Mouse (Mus musculus) kidney, adult 8-10 months (tissue): ENCODE results near the gene Mvk.

ENCODE experiments used
- DNase-seq, 2 experiments: peaks; one replicate each; pipeline ENCODE4 v3.0.0; 2022

The Mvk gene

DNA sequence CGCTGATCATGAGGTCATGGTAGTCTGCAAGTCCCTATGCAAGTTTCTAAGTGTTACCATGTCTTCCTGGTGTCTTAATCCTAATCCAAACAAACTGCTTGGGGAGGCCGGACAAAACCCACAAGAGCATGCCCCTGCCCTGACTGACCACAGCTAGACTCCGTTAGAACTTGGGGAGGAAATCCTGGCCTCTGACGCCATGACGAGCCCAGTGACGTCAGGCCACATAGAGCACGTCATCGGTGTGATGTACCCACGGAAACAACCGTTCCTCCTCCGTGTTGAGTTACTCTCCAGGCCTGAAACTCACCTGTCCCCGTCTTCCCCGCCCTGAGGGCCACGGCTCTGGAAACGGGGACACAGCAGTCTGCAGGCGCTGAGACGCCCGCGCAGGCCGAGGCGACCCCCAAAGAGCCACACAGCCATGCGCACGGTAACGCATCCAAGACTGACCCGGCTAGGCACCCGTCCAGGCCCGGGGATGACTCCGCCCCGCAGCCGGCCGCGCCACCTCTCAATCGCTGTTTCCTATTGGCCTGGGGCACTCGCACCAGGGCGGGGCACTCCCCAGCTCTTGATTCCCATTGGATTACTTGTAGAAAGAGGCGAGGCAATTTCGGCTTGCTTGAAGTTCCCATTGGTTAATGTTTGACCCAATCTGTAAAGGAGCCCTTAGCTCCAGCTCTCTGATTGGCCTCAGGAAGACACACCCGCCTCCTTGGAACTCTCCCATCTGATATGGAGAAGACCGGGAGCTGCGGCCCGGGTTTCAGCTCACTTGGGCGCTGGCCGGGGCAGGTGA is at the start of gene Mvk, which contains the start of gene Mmab:
Gene Mvk (plus strand): TSS at position 704 of the 802 bp plus-strand sequence.
Gene Mmab (minus strand): TSS at position 495 of the 802 bp plus-strand sequence.
- peak; percentile 98 to 99 for DNase-seq

DNA sequence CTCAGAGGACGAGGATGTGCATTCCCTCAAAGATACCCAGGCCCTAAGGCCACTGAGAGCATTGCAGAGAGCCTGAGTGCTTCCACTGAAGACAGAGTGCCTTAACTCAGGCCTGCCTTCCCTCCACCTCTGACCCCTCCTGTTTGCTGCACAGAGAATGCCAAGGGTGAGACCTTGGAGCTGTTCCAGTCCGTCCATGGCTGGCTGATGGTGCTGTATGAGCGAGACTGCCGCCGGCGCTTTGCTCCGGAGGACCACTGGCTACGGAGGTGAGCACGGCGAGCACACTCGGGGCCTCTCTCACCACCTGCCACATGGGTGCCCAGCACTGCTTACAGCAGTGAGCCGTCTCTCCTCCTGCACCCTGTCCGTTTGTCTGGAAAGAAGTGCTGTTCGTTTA is 37.5 kb upstream of the Mvk start:
- DNase-seq = no peak

DNA sequence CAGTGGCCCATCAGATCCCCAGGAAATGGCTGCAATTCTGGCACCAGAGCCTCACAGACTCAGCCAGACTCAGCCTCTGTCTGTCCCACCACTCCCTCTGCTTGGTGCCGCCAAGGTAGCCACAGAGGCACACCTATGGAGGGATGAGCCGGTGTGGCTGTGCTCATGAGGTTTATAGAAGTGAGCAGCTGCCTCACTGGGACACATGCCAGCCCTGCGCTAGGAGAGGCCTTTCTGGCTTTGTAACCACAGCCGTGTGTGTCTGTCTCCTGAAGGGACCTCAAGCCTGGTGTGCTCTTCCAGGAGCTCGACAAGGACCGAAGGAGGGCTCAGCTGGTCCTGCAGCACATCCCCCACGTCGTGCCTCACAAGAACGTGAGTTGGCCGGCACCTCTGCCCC is 36.8 kb upstream of the Mvk start:
- no peak for DNase-seq

GRCm38 (mm10) chr5:114407810-114408209 is 36.3 kb upstream of the Mvk start:
- no peak for DNase-seq

DNA sequence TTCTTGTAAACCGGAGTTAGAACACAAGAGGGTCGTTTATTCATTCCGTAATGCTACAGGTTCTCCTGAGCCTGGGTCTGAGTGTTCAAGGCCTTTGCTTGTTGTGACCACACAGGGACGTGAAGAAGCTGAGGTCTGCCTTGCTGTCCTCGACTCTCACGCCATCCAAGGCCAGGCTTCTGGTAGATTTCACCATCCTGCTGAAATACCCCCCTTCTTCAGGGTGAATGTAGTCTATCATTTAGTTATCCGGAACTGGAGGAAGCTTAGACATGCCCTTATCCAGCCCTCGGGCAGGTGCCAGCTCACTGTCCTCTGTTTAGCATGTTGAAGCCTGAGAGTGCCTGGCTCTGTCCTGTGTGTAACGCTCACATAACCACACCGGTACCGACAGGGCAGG is 35.2 kb upstream of the Mvk start:
- DNase-seq = no peak

GRCm38 (mm10) chr5:114410429-114410828 is 33.6 kb upstream of the Mvk start:
- no peak for DNase-seq

- DNase-seq = no peak
Observed at GRCm38 (mm10) chr5:114412361-114412998, 31.6 kb upstream of the Mvk start.

DNA sequence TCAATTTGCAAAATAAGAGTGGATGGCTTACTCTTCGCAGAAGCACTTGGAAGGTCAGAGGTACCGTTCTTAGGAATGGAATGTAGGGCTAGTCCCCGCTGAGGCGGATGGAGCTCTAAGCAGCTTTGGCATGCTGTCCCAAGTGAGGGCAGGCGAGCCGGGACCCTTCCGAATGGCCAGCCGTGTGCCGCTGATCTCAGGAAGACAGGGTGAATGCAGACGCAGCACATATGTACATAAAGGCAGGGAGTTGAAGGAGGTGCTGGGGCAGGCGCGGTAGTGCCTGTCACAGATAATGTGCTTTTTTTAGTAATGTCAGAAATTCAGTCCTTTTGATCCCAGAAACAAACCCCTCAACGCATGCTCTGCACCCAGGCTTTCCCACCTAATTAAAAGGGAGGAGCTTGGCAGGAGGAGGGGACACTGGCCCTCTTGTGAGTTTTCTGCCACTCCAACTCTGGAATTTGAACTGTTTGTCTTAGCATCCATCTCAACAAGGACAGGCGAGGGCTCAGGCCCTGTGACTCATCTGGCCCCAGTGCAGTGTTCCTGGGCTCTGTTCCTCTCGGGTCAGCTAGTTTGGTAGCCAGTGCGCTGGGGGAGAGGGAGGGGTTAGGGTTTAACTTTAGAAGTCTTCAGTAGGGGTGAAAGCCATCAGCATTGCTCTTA is 30.9 kb upstream of the Mvk start:
- peak; percentile 42 to 66 for DNase-seq

- DNase-seq = no peak
Observed at GRCm38 (mm10) chr5:114415606-114416005, 28.5 kb upstream of the Mvk start.

GRCm38 (mm10) chr5:114416855-114417254 is 27.2 kb upstream of the Mvk start:
- DNase-seq = no peak

GRCm38 (mm10) chr5:114418541-114418940 is 25.5 kb upstream of the Mvk start:
- no peak for DNase-seq

- DNase-seq = peak in 1 of 2 experiments; percentile 14
Observed at GRCm38 (mm10) chr5:114421561-114422298, 22.3 kb upstream of the Mvk start.

DNA sequence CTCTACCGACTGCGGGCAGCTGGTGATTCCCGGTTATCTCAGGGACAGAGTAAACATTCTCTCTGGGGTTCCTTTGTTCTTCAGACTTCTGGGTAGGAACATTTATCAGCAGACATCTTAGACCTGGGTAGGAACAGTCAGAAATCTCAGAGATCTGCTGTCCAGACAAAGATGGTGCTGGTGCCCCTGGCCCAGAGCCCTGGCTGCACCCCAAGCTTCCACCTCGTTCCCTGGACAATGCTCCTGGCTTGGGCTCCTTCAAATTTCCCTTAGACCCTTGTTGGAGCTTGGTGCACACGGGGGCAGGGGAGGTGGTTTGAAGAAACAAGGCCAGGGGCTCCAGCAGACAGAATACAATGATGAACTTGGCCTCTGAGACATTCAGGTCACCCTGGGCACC is 21.5 kb upstream of the Mvk start:
- no peak for DNase-seq

GRCm38 (mm10) chr5:114423961-114424360 is 20.1 kb upstream of the Mvk start:
- no peak for DNase-seq

GRCm38 (mm10) chr5:114426732-114427131 is 17.3 kb upstream of the Mvk start:
- DNase-seq = no peak

DNA sequence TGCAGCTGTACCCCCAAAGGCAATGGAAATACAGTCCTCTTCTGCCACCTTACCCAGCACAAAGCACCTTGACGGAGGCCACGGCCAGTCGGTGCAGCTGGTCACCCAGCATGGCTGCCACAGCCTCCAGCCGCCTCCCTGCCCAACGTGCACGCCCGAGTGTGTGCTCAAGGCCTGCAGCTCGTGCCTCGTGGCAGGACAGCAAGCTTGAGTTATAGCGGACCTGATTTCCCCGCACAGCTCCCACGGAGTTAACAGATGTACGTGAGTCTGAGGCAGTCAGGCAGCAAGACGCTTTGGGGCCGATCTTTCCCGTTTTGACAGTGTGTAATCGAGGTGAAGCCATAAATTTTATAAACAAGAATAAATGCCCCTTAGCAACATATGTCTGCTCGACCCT is 15.4 kb upstream of the Mvk start:
- no peak for DNase-seq

DNA sequence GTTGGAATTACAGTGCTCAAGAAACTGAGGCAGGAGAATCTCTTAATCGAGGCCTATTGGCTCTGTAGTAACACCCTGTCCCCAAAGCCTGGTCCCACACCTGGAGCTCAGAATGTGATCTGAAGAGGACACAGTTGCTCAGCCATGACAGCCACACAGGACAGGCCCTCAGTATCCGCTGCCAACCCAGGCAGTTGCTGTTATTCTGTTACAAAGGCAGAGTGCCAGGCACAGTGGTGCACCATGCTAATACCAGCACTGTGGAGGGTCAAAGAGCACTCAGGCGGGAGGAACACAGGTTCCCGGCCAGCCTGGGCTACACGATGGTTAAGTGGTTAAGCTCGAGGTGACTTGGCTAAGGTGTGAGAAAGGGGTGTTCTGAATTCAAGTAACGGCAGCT is 14.3 kb upstream of the Mvk start:
- peak; percentile 52 to 58 for DNase-seq

DNA sequence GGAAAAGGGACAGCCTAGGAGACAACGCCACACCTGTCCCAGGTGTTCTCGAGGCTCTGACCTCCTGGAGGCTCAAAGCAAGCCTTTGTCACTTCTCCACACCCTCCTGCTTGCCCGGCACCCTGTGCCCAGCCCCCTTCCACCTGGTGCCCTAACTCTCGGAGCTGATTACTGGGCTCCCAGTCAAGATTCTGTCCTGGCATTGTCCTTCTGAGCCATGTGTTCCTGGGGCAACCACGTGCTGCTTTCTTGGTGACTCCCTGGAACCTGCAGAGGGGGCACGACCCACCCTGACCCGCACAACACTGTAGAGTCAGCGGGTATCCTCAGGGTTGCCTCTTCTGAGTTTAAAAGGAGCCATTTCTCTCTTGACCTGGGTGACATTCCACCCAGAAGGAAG is 9.7 kb upstream of the Mvk start:
- no peak for DNase-seq

DNA sequence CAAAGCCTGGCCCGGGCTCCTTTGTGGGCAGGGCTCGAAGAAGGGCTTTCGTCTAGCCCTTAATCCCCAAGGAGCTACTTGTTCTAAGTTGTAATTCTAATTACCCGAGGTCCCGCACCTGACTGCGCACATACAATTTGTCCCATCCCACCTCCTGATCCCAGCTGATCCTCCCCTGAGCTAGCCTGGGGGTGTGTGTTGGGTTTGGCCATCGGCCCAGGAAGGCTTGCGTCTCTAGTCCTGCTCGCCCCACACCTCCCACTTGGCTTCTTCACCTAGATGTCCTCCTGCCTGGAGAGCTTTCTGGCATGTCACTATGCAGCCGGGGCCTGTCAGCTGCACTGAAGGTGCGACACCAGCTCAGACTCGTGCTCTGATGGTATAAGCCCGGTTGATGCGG is 8.5 kb upstream of the Mvk start:
- peak in 1 of 2 experiments; percentile 22 for DNase-seq

GRCm38 (mm10) chr5:114444368-114444692 is 261 bp downstream of the Mvk start:
- DNase-seq = no peak

- no peak for DNase-seq
Observed at GRCm38 (mm10) chr5:114449011-114449410, 4.9 kb downstream of the Mvk start.

DNA sequence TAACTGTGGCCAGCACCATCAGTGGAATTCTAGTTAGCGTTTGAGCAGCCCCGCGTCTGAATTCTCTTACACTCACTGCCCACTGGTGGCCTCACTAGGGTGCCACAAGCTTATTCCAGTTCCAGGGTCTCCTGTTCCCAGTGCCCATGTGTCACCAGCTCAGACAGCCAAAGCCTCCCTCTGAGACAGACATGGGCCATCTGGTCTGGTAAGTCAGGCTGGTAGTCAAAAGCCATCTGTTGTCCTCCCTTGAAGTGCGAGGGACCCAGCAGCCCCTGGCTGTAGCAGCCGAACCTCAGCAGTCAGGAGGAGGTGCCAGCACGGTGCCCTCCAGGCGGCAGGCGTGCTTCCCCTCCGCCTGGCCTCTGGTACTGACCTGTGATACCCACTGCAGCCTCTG is 12.2 kb downstream of the Mvk start:
- DNase-seq = no peak

DNA sequence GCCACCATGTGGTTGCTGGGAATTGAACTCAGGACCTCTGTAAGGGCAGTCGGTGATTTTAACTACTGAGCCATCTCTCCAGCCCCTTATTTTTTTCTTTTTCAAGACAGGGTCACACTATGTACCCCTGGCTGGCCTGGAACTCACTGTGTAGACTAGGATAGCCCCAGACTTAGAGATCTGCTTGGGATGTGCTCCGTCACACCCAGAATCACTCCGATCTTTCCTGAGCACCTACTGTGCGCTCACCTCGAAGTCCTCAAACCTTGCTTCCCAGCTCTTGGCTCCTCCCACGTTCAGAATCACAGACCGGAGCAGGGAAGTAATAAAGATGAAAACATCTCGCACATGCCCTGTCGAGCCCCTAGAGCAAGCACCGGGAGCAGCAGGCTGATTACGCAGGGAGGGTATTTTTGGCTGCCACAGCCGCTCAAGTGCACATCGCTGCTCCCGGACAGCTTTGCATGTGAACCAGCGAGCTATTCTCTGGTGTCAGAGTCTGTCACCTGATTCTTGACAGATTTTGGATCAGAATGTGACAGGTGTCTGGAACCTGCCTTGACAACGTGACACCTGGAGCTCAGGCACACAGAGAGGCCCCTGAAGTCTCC is 13.0 kb downstream of the Mvk start:
- no peak for DNase-seq
